9 mouse cellular contexts compared by ENCODE assay signal in the genomic region with DNA sequence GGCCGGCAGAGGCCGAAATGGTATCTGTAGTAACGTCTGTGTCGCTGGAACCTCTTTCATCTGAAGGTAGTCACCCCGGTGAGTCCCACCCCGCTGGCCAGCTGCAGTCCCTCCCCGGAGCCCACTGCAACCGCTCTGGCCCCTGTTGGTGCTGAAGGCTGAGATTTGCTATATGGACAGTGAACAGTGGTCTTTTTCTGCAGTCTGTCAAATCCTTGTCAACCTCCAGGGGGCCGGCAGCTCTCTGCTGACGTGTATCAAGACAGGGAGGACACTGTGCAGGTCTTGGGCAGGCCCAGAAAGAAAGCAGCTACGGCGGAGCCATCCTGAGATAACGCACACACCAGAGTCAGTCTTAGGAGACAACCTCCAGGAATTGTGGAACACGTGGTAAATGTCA. TPM values are rescaled to one million over a fixed set of nuclear protein-coding genes. Genes with fewer than 3 reads are reported as not detected.
DNase-seq lines count a peak whose midpoint lies in the region; ATAC-seq and TF ChIP-seq lines count a peak whose summit lies in the region.
"Had no signal": no experiment of that assay in that cellular context is flagged by ENCODE, and none has a peak within 500 bp of the region (broad histone marks: within the 10 kb centered on the region; RNA-seq: fewer than 3 reads in every experiment).

No protein-coding gene starts in this region.

- no peaks in the 10 kb centered on the region for H3K36me3 ChIP-seq in heart, embryonic 10.5 days
- H3K36me3 ChIP-seq in hindbrain, embryonic 12.5 days, result no peaks in the 10 kb centered on the region
- no peaks in the 10 kb centered on the region for H3K36me3 ChIP-seq in midbrain, embryonic 12.5 days

- no peak for TF ChIP-seq POLR2A in brain, embryonic 14.5 days (IDR thresholded peaks at IDR 0.05; ENCODE audit: borderline replicate concordance, extremely low read depth, insufficient read depth, insufficient read length, poor library complexity, severe bottlenecking)

- TF ChIP-seq CTCF in brain, embryonic 14.5 days (IDR thresholded peaks at IDR 0.05; ENCODE audit: borderline replicate concordance, extremely low read depth, insufficient read depth, insufficient read length), result peak; percentile 34; the same call in 1 of the 2 replicates

- peaks cover 11% of the 10 kb centered on the region; the same call in 1 of the 2 replicates for H3K27me3 ChIP-seq in heart, embryonic 10.5 days (ENCODE audit: insufficient read depth, poor library complexity, severe bottlenecking)
- no peaks in the 10 kb centered on the region for H3K27me3 ChIP-seq in hindbrain, embryonic 12.5 days
- no peaks in the 10 kb centered on the region for H3K27me3 ChIP-seq in midbrain, embryonic 12.5 days

- no peak overlapping the region for H3K9ac ChIP-seq in hindbrain, embryonic 12.5 days
- H3K9ac ChIP-seq in midbrain, embryonic 12.5 days (replicated peaks), result no peak overlapping the region

- no peak overlapping the region for H3K4me3 ChIP-seq in heart, embryonic 10.5 days
- H3K4me3 ChIP-seq in hindbrain, embryonic 12.5 days, result no peak overlapping the region
- no peak overlapping the region for H3K4me3 ChIP-seq in midbrain, embryonic 12.5 days
- H3K4me3 ChIP-seq: erythroblast, embryonic 14.5 days had no signal

- ATAC-seq in hindbrain, embryonic 12.5 days (ENCODE audit: low FRiP score), result no peak
- ATAC-seq in midbrain, embryonic 12.5 days (ENCODE audit: low FRiP score, low read depth), result no peak

- peak overlapping the region; percentile 64 for H3K27ac ChIP-seq in heart, embryonic 10.5 days
- peak overlapping the region; percentile 69 for H3K27ac ChIP-seq in hindbrain, embryonic 12.5 days
- peak overlapping the region; percentile 75; the same call in 1 of the 2 replicates for H3K27ac ChIP-seq in midbrain, embryonic 12.5 days (replicated peaks)

- H3K4me2 ChIP-seq in hindbrain, embryonic 12.5 days (replicated peaks), result 0 out of 2 replicates have a peak overlapping the region, but pooled peaks have one; percentile 9
- no peak overlapping the region for H3K4me2 ChIP-seq in midbrain, embryonic 12.5 days (replicated peaks)

- WGBS in heart, embryonic 10.5 days, result 38% methylated on average over 14 of the region's 14 CpGs
- WGBS in hindbrain, embryonic 12.5 days, result 50% methylated on average over 14 of the region's 14 CpGs
- WGBS in midbrain, embryonic 12.5 days, result 71% methylated on average over 14 of the region's 14 CpGs

- no peaks in the 10 kb centered on the region for H3K9me3 ChIP-seq in heart, embryonic 10.5 days
- no peaks in the 10 kb centered on the region for H3K9me3 ChIP-seq in hindbrain, embryonic 12.5 days (replicated peaks)
- no peaks in the 10 kb centered on the region for H3K9me3 ChIP-seq in midbrain, embryonic 12.5 days

- H3K4me1 ChIP-seq in heart, embryonic 10.5 days, result peaks cover 51% of the 10 kb centered on the region
- peaks cover 60% of the 10 kb centered on the region for H3K4me1 ChIP-seq in hindbrain, embryonic 12.5 days
- H3K4me1 ChIP-seq in midbrain, embryonic 12.5 days, result peaks cover 54% of the 10 kb centered on the region

- peak; percentile 85 for DNase-seq in heart, embryonic 10.5 days (ENCODE audit: low spot score)
- no peak for DNase-seq in heart, adult 8-10 months (ENCODE audit: low spot score)
- DNase-seq in brain, embryonic 14.5 days (ENCODE audit: low read depth), result peak; percentile 53
- DNase-seq in adrenal gland, postnatal 14 days, result no peak
- DNase-seq in urinary bladder, postnatal 4 days (ENCODE audit: low spot score in 2 of 2), result no peak
- no peak for DNase-seq in frontal cortex, postnatal 36 days (ENCODE audit: low spot score in 2 of 2)

RNA-seq across cellular contexts. Expression of gene Bcl11b, which starts 43.0 kb away (rescaled TPM):
- 3.1 and 3.3 TPM in 2 replicates for polyA plus RNA-seq in heart, embryonic 10.5 days (2016; fragmentation: Nextera tagmentation; extraction: Ambion mirVana)
- 1 to 10 TPM in 2 of 4 experiments, under 1 TPM in 2; 0.75 to 1.8 (median 0.99) TPM for total RNA-seq in heart, adult 8-10 months (2022)
- 67.1 and 73.3 TPM in 2 replicates for polyA plus RNA-seq in brain, embryonic 14.5 days (2012; rRNA removed)
- polyA plus RNA-seq in hindbrain, embryonic 12.5 days (2016; fragmentation: Nextera tagmentation; extraction: Ambion mirVana), result 25.9 and 37.1 TPM in 2 replicates
- 16.1 and 19.5 TPM in 2 replicates for polyA plus RNA-seq in midbrain, embryonic 12.5 days (2016; fragmentation: Nextera tagmentation; extraction: Ambion mirVana)
- total RNA-seq in adrenal gland, postnatal 14 days (2021), result 1.0 and 4.7 TPM in 2 replicates
- polyA plus RNA-seq: erythroblast, embryonic 14.5 days had no signal

Comparison
In these comparisons a context has a peak if more than half of its experiments do, and no peak if none do; other contexts are left out.
1. DNase-seq: peak in heart, embryonic 10.5 days (single experiment) and brain, embryonic 14.5 days (single experiment); none in heart, adult 8-10 months (single experiment), adrenal gland, postnatal 14 days (single experiment), urinary bladder, postnatal 4 days (0 of 2) and frontal cortex, postnatal 36 days (0 of 2).
2. Peak in every context shown above with its lines, with median percentiles within 50 percentile points of each other: H3K27ac ChIP-seq.